Mouse (Mus musculus) stomach, embryonic 14.5 days (tissue): ENCODE measurements at regions not wholly inside any gene's neighbourhood (a gene's known extent, or its start where the extent isn't known, plus 50 kb on each side); places are given as distances from the start of the nearest gene placed in this dataset.
"Not testable (repeated sequence)": the region's sequence is repeated elsewhere in the genome, so short reads cannot be mapped to it uniquely, and the experiment has no call there.

ENCODE experiments used
- ATAC-seq: fragments of 200-750 bp; cut with Nextera tagmentation; 2 replicates; pipeline ENCODE4 v1.8.0; 2017; ENCODE audit warnings: low read depth, moderate TSS enrichment; ENCODE audit not compliant: insufficient number of reproducible peaks, insufficient read depth, low FRiP score
- H3K27ac ChIP-seq: fragments of 300-500 bp; sonication (generic); 2 replicates; pipeline ENCODE4 v1.5.1; 2014; ENCODE audit warnings: mild to moderate bottlenecking, low read length, moderate library complexity, mixed read lengths
- H3K27me3 ChIP-seq: fragments of 300-500 bp; sonication (generic); 2 replicates; pipeline ENCODE4 v1.6.1; 2014; ENCODE audit warnings: low read length, control low read depth, mixed read lengths; ENCODE audit not compliant: control insufficient read depth, insufficient read depth
- H3K36me3 ChIP-seq: fragments of 300-500 bp; sonication (generic); 2 replicates; pipeline ENCODE4 v1.6.1; 2014; ENCODE audit warnings: mild to moderate bottlenecking, control low read depth, low read length, moderate library complexity, mixed read lengths; ENCODE audit not compliant: control insufficient read depth, insufficient read depth
- H3K4me1 ChIP-seq: fragments of 300-500 bp; sonication (generic); 2 replicates; pipeline ENCODE4 v1.6.1; 2014; ENCODE audit warnings: low read length, control low read depth, mixed read lengths; ENCODE audit not compliant: control insufficient read depth, insufficient read depth
- H3K4me2 ChIP-seq: fragments of 300-500 bp; sonication (generic); replicated peaks from 2 replicates; pipeline ENCODE4 v1.6.1; 2014; ENCODE audit warnings: low read depth, low read length, control low read depth
- H3K4me3 ChIP-seq: fragments of 300-500 bp; sonication (generic); 2 replicates; pipeline ENCODE4 v1.5.1; 2014; ENCODE audit warnings: low read depth, low read length, control low read depth
- H3K9ac ChIP-seq: fragments of 300-500 bp; sonication (generic); replicated peaks from 2 replicates; pipeline ENCODE4 v1.6.1; 2014; ENCODE audit warnings: low read depth, mild to moderate bottlenecking, control low read depth, low read length, moderate library complexity, mixed read lengths
- H3K9me3 ChIP-seq: fragments of 300-500 bp; sonication (generic); 2 replicates; pipeline ENCODE4 v1.6.1; 2016; ENCODE audit warnings: low read depth, low read length, control low read depth; ENCODE audit not compliant: control insufficient read depth
- WGBS: fragments of 180-500 bp; shearing (Covaris S2); extraction: QIAGEN DNeasy Blood & Tissue Kit; methylation state at CpG from one replicate; pipeline ENCODE4 v1.1.7; 2014; 5-methylcytosine and 5-hydroxymethylcytosine counted together

- no peak overlapping the region for H3K4me2 ChIP-seq
- no peak for ATAC-seq
- WGBS: 42% methylated on average over 8 of the region's 8 CpGs
Measured at GRCm38 (mm10) chr2:22029022-22029803, 198.1 kb upstream of the Myo3a start.

GRCm38 (mm10) chr2:22029804-22030194, 197.5 kb upstream of the Myo3a start:
- Histone ChIP-seq H3K4me2 (no peak overlapping the region), H3K4me3 (no peak overlapping the region), H3K9ac (no peak overlapping the region), H3K27me3 (no peaks in the 10 kb centered on the region), H3K36me3 (no peaks in the 10 kb centered on the region), H3K4me1 (no peaks in the 10 kb centered on the region), H3K27ac (no peak overlapping the region), H3K9me3 (no peaks in the 10 kb centered on the region)
- ATAC-seq: no peak
- WGBS: 78% methylated on average over 5 of the region's 5 CpGs

More at GRCm38 (mm10) chr2:22029022-22029803, 198.1 kb upstream of the Myo3a start:
- no peaks in the 10 kb centered on the region for H3K9me3 ChIP-seq
- no peak overlapping the region for H3K4me3 ChIP-seq
- H3K36me3 ChIP-seq: no peaks in the 10 kb centered on the region
- H3K27me3 ChIP-seq: no peaks in the 10 kb centered on the region
- no peaks in the 10 kb centered on the region for H3K4me1 ChIP-seq
- H3K9ac ChIP-seq: no peak overlapping the region
- H3K27ac ChIP-seq: no peak overlapping the region

- H3K9ac ChIP-seq: no peak overlapping the region
- H3K4me1 ChIP-seq: no peaks in the 10 kb centered on the region
- no peak overlapping the region for H3K4me2 ChIP-seq
- no peaks in the 10 kb centered on the region for H3K36me3 ChIP-seq
- H3K27me3 ChIP-seq: no peaks in the 10 kb centered on the region
- WGBS: 76% methylated on average over 2 of the region's 2 CpGs
- no peak overlapping the region for H3K4me3 ChIP-seq
- no peak overlapping the region for H3K27ac ChIP-seq
- ATAC-seq: no peak
- no peaks in the 10 kb centered on the region for H3K9me3 ChIP-seq
Measured at GRCm38 (mm10) chr2:22036841-22037240, 190.5 kb upstream of the Myo3a start.

- H3K9me3 ChIP-seq: no peaks in the 10 kb centered on the region
- no peak overlapping the region for H3K4me2 ChIP-seq
- no peaks in the 10 kb centered on the region for H3K4me1 ChIP-seq
- no peak overlapping the region for H3K4me3 ChIP-seq
- no peak for ATAC-seq
- H3K27ac ChIP-seq: no peak overlapping the region
- 46% methylated on average over 2 of the region's 2 CpGs for whole genome bisulfite sequencing
- no peaks in the 10 kb centered on the region for H3K36me3 ChIP-seq
- H3K9ac ChIP-seq: no peak overlapping the region
- no peaks in the 10 kb centered on the region for H3K27me3 ChIP-seq
Measured at GRCm38 (mm10) chr2:22038780-22039179, 188.5 kb upstream of the Myo3a start.

GRCm38 (mm10) chr2:22043937-22044336, 183.4 kb upstream of the Myo3a start:
- H3K27me3 ChIP-seq, H3K9ac ChIP-seq, H3K27ac ChIP-seq, H3K36me3 ChIP-seq, H3K4me1 ChIP-seq, H3K4me3 ChIP-seq, H3K4me2 ChIP-seq, ATAC-seq, H3K9me3 ChIP-seq: not testable (repeated sequence)
- WGBS: 70% methylated on average over 6 of the region's 6 CpGs

- no peak overlapping the region for H3K4me2 ChIP-seq
- H3K9ac ChIP-seq: no peak overlapping the region
- no peaks in the 10 kb centered on the region for H3K4me1 ChIP-seq
- H3K9me3 ChIP-seq: no peaks in the 10 kb centered on the region
- H3K27me3 ChIP-seq: no peaks in the 10 kb centered on the region
- no peak overlapping the region for H3K27ac ChIP-seq
- 76% methylated on average over 2 of the region's 2 CpGs for WGBS
- H3K4me3 ChIP-seq: no peak overlapping the region
- ATAC-seq: no peak
- no peaks in the 10 kb centered on the region for H3K36me3 ChIP-seq
Measured at GRCm38 (mm10) chr2:22044949-22045348, 182.4 kb upstream of the Myo3a start.

GRCm38 (mm10) chr2:22047465-22047864, 179.8 kb upstream of the Myo3a start:
- 65% methylated on average over 3 of the region's 3 CpGs for WGBS
- ATAC-seq: no peak
- Histone ChIP-seq H3K9me3 (no peaks in the 10 kb centered on the region), H3K4me3 (no peak overlapping the region), H3K27me3 (no peaks in the 10 kb centered on the region), H3K4me2 (no peak overlapping the region), H3K27ac (no peak overlapping the region), H3K36me3 (no peaks in the 10 kb centered on the region), H3K4me1 (no peaks in the 10 kb centered on the region), H3K9ac (no peak overlapping the region)

- Histone ChIP-seq H3K27me3 (no peaks in the 10 kb centered on the region), H3K4me1 (no peaks in the 10 kb centered on the region)
- WGBS: 85% methylated on average over 5 of the region's 5 CpGs
Measured at GRCm38 (mm10) chr2:22066535-22066934, 160.8 kb upstream of the Myo3a start.

GRCm38 (mm10) chr2:22096848-22097247, 130.5 kb upstream of the Myo3a start:
- Histone ChIP-seq H3K36me3 (no peaks in the 10 kb centered on the region), H3K27me3 (no peaks in the 10 kb centered on the region), H3K27ac (no peak overlapping the region), H3K9me3 (no peaks in the 10 kb centered on the region), H3K9ac (no peak overlapping the region), H3K4me2 (no peak overlapping the region), H3K4me1 (no peaks in the 10 kb centered on the region), H3K4me3 (no peak overlapping the region)
- ATAC-seq: peak; percentile 65; the same call in 1 of the 2 replicates
- 53% methylated on average over 2 of the region's 2 CpGs for WGBS

More at GRCm38 (mm10) chr2:22066535-22066934, 160.8 kb upstream of the Myo3a start:
- Histone ChIP-seq H3K36me3 (no peaks in the 10 kb centered on the region), H3K9me3 (no peaks in the 10 kb centered on the region), H3K9ac (no peak overlapping the region), H3K27ac (no peak overlapping the region), H3K4me2 (no peak overlapping the region), H3K4me3 (no peak overlapping the region)
- ATAC-seq: no peak
